Mouse (Mus musculus): ENCODE measurements around the gene Rpap3.

The Rpap3 gene

DNA sequence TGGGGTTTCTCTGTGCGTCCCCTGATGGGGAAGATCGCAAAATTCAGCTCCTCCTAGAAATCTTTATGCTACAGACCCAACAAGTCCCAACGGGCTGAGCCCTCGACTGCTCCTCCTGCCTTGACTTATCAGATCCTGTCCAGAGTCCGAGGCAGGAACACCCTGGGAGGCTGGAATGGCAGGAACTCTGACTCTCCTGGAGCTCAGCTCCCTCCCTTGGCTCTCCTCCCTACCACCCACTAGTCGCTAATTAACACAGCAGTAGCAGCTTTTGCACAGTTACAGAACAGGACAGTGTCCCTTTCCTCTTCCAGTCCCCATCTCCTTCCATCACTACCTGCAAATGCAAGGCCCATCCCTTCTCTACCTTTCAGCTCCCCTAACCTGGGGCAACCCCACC lies 24.7 kb upstream of the Rpap3 start:
- DNase-seq (ENCODE audit: low spot score): no peak

DNA sequence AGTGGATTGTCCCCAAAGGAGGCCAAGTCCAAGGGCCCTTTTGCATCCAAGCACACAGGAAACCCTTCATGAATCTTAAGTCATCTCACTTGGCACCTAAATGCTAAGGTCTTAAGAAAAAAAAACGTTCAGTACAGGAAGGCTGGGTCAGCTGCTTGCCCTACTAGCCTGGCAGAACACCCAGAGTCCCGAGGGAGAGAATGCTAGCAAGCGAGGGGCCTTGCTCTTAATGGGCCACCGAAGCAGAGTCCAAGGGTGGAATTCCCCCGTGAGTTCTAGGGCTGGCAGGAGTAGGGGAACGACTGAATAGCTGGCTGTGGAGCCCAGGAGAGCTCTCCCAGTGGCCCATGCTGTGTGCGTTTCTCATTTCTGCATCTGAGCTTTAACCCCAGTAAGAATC lies 23.2 kb upstream of the Rpap3 start:
- no peak for DNase-seq (ENCODE audit: low spot score)

DNA sequence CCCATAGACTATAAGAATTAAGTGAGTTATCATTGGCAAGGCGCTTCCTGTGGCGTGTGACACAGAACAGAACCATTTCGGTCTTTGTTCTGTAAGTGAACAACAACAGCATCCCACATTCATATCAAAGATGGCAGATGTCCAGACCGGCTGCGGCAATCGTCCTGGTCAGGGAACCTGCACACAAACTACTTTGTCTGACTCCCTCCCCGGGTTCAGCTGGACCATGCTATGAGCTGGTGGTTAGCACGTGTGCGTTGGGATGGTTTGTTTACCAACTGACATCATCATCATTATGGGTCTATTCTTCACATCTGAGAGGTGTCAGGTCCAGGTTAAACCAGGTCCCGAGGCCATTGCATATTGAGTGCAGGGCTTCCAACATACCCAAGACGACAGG lies 22.8 kb upstream of the Rpap3 start:
- DNase-seq (ENCODE audit: low spot score): no peak

DNA sequence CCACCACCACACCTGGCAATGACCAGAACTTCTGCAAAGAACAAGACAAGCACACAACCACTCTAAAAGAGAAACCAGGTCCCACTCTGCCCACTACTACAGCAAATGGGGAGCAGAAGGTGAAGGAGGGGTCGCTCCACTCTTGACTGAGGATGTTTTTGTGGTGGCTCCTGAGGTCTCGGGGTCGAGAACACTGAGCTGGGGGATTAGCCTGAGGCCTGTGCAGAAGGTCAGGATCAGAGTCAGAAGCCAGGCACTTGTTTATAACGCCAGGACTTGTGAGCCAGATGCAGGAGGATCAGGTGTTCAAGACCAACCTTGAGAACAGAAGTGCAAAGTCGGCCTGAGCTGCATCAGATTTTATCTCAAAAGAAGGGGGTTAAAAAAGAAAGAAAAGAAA lies 21.9 kb upstream of the Rpap3 start:
- no peak for DNase-seq (ENCODE audit: low spot score)

DNA sequence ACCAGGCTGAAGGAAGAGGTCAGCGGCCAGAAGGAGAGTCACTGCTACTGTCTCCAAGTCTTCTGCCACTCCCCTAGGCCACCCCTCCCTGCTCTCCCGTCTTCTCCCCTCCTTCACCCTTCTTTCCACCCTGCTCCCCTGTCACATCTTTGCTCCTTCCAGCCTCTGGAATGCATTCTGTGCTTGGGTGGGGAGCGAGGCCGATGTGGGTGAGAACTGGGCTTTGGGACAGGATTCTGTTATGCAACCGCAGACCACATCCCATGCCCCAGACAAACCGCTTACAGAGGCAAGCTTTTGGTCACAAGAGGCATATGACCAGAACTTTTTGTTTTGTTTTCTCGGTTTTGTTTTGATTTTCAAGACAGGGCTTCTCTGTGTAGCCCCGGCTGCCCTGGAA lies 21.4 kb upstream of the Rpap3 start:
- no peak for DNase-seq (ENCODE audit: low spot score)

DNA sequence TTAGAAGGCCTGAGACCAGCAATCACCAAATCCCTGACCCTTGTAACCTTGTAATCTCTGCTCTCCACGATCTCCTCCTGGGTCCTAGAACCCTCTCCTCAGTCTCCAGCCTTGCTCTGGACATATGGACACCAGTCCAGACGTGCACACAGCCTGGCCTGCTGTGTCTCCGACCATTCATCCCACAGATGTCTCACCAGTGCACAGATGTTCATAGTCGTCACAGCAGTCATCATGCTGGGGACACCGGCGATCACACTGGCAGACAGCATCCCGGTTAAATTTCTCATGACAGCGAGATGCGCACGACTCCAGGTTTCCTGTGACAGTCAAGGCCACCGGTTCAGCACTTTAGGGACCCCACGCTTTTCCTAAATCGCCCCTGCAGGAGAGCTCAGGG lies 20.7 kb upstream of the Rpap3 start:
- no peak for DNase-seq (ENCODE audit: low spot score)

DNA sequence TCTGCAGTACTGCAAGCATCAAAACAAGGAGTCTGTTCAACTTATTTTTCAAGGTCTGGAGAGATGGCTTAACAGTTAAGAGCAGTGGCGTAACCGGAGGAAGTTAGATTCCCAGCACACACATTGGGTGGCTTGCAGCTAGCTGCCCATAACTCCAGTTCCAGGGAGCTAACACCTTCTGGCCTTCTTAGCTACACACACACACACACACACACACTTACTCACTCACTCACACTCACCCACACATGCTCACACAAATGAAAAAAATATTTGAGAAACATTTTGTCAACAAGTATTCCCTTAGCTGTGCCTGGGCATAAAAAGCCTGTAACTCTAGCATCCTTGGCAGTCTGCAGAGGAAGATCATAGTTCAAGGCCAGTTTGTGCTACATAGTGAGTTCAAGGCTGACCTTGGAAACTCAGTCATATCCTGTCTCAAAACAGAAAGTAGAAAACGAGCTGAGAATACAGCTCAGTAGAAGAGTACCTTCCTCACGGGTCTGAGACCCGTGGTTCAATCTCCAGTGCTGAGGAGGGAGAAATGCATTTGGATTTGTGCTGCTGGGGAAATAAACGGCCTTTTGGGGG lies 19.7 kb upstream of the Rpap3 start:
- no peak for DNase-seq (ENCODE audit: low spot score)

DNA sequence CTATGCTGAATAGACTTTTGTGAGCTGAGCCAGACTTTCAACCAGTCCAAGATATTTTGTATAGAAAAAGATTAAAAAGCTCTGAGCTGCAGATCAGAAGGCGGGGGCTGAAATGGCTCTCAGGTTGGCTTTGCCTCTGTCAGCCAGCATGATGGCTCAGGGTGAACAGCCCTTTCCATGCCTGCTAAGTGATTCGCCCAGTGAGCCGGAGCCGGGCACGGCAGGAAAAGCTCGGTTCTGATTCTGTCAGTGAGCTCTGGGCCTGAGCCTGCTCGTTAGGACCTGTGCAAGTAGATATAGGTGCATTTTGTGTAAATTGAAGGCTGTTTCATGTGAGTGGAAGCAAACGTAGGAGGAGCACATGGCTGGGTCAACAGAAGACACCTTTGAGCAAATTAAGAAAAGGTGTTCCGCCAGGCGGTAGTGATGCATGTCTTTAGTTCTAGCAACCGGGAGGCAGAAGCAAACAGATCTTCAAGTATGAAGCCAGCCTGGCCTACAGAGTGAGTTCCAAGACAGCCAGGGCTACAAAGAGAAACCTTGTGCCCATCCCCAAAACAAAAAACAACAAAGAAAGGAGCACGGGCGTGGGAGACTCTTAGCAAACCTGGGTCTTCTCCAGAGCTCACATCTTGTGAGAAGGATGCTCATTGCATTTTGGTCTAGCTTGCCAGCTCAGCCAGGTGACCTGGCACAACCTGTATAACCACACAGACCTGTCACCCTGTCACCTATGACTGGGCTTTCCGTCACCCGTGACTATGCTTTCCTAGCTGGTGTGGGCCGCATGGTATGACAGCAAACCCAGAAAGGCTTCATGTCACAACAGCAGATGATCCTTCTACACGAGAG lies 18.9 kb upstream of the Rpap3 start:
- DNase-seq (ENCODE audit: low spot score): no peak

DNA sequence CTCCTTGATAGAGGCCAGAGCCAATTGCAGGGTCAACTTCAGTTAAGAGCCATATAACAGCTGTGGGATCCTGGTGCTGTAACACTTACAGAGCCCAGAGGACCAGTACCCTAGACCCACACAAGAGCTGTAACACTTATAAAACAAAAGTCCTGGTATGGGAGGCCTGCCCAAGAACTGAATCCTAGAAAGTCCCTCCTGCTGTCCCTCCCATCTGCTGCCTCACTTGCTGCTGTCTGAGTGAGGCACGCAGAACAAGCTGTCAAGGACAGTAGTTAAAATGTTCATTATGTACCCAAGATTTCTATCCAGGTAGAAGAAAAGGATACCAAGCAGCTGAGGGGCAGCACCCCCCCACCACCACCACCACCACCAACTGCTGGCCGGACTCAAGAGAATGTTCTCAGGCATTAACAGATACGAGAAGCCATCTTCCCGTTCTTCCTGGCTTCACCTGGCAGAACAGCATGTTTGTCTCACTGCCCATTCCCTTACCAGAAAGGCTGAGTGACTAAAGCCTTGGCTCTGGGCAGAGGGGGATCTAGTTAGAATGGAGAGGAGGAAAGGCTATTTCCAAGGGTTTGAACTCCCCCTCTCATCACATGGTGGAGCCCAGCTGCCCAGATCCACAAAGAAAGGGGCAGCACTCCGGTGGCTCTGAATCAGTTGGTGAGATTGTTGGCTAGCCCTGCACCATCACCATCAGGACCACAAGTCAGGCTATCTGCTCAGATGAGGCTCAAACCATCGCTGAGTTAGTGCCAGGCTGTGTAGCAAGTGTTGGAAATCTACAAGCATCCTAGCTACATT lies 18.1 kb upstream of the Rpap3 start:
- DNase-seq (ENCODE audit: low spot score): no peak

DNA sequence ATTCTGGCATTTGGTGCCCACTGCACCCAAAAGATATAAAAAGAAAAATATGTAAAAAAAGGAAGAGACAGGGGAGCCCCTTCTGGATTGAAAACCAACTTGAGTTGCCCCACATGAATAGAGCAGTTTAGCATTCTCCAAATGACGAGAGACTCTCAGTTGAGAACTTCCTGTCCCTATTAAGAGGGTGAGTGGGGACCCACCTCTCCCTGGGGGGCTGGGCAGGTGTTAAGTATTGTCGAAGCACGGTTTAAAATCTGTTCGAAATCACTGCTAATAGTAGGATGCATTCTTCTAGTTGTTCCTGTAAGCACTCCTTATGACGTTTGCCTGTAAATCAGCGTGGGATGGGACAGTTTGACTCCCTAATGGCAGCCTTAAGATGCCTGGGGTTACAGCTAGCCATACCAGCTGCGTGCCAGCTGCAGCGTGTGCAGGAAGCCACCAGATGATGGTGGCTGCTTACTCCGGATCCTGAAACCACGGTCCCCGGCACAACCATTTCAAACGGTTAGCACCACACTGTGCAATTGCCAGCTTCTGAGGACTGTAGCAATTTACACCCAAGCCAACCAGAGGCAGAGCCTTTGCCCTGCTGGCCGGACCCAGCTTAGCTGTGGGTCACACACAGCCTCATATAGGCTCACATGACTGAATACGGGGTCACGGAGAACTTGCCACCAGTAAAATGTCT lies 15.5 kb upstream of the Rpap3 start:
- no peak for DNase-seq (ENCODE audit: low spot score)

DNA sequence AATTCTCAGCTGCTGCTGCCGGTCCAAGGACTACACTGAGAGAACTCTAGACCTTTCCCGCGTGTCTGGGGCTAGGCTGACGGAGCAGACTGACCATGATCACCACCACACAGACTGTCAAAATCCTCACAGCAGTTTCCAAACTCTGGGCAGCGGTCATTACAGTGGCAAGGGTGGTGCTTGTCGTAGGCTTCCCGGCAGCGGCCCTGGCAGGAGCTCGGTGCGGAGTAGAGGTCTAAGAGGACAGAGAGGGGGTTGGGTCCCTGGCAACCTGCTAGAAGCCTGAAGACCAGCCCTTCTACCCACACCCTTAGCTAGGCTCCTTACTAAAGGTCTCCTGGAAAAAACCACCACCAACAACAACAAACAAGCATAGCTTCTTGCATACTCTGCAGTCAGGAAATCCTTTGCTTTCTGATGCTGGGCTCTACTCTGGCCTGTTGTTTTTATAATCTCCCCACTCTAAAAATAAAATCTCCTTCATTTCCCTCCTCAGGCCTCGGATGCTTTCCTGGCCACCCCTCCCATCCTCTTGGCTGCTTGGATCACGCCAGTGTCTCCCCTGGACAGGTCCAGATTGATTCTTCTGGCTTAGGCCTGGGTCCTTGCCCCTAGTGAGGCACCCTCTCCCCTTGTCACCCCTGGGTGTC lies 14.5 kb upstream of the Rpap3 start:
- no peak for DNase-seq (ENCODE audit: low spot score)

DNA sequence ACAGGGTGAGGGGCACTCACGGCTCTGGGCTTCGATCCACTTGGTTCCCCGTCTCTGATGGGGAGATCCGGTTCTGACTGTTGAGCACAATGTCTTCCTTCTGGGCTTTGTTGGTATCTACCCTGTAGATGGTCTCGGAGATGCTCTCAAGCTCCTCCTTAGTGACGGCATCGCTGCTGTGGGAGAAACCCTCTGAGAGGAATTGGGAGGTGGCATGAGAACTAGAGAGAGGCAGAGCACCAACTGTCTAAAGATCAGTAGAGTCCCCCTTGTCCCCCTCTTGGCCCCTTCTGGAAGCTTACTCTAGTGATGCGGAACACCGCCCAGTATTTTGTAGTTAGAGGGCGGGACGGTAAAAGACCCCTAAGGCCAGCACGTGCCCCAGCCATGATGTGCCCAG lies 13.9 kb upstream of the Rpap3 start:
- no peak for DNase-seq (ENCODE audit: low spot score)

DNA sequence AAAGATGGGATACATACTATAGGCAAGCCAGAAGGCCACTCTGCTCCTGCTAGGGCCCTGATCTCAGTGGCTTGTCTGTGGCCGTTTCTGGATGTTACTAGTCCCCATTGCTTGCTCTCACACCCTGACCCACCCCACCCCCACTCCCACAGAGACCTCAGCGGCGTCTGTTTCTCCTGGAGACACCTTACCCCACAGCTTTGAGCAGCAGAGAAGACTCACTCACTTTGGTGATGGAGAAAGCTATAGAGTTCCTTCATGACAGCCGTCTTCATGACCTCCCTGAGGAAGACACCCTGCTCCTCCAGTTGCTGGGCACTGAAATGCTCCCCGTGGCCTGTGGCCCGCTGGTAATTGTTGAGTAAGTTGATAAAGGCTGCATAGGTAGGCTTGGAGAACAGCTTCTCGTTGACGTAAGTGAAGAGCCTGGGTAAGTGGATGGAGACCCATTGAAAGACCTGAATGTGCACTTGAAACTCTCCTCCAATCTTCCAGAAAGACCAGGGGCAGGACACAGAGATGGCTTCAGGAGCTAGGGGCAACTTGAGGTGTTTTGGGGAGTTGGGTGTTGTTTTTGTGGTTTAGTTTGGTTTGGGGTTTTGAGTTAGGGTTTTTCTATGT lies 13.0 kb upstream of the Rpap3 start:
- DNase-seq (ENCODE audit: low spot score): no peak

DNA sequence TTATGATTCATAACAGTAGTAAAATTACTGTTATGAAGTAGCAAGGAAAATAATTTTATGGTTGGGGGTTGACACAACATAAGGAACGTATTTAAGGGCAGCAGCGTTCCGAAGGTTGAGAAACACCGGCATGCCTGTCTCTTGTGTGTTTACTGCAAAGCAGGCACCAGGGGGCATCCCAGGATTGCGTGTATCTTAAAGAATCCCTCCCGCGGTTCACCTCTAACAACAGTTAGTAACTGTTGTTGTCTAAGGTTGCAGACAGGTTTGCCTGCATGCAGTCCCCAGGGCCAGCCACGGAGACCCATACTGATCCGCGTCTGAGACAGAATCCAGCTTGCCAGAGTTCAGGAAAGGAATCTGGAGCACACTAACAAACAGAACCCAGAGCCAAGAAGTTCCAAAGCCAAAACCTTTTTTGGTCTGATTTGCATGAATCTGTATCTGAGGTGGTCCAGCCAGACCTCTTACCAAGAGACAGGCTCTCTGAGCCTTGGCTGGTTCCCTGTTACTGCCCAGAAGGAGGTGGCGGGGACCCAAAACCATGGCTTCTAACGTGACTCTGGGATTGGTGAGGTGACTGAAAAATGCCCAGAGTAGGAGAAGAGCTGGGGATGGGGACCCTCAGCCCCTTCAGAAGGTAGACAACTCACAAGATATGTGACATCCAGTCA lies 12.4 kb upstream of the Rpap3 start:
- DNase-seq (ENCODE audit: low spot score): peak; percentile 42

DNA sequence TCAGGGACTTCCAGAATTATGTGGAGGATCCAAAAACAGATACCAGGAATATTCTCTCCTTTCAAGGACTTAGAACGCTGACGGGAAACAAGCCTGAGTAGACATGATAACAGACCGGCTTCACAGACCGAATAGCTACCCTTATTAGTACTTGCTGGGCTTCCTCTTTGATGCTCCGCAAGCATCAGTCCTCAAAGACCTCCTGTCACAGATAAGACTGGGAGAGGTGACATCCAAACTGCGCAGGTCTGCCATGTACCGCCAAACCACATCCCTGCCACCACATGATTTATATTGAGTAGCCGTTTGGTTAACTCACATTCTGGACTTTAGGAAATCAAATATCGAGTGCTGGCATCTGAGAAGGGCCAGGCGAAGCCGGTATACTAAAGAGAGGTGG lies 11.2 kb upstream of the Rpap3 start:
- no peak for DNase-seq (ENCODE audit: low spot score)

DNA sequence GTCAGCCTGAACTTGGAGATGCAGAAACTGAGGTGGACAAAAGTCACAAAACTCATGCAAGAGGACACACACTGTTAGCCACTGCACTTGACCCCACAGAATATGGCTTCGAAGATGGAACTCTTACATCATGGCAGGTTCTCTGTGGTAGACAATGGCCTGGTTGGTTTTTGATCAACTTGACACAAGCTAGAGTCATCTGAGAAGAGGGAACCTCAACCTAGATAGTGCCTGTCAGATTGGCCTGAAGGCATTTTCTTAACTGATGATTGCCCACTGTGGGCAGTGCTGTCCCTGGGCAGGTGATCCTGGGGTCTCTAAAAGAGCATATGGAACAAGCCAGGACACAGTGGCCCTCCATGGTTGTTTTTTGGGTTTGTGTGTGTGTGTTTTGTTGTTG lies 10.1 kb upstream of the Rpap3 start:
- DNase-seq (ENCODE audit: low spot score): no peak

DNA sequence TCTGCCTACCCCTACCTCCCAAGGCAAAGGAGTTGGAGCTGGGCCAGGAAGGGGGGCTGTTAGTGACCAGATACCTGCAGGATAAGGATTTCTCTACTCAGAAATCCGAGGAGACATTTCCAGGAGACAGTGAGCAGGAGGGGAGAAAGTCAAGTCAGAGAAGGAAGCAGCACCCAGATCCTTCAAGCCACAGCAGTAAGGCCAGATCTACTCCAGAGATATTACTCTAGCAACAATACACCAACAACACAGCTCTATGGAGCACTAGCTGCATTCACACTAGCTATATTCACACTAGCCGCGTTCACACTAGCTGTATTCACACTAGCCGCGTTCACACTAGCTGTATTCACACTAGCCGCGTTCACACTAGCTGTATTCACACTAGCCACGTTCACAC lies 9.5 kb upstream of the Rpap3 start:
- DNase-seq (ENCODE audit: low spot score): no peak

DNA sequence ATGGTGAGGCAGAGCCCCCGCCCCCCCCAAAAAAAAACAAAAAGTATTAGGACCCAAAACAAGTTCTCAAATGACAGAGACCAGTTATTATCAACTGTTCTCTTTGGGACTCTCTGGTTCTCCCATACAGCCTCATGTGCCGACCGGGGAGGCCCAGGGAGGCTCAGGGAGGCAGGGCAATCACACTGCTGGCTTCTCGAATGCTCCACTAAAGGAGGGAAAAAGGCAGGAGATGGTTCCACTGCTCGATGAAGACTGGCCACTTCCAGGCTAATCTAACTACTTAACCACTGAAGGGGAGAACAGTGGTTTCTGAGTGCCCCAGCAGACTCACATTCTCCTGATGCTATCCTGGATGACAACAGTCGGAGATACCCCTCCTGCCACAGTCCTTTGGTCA lies 6.9 kb upstream of the Rpap3 start:
- DNase-seq (ENCODE audit: low spot score): no peak

DNA sequence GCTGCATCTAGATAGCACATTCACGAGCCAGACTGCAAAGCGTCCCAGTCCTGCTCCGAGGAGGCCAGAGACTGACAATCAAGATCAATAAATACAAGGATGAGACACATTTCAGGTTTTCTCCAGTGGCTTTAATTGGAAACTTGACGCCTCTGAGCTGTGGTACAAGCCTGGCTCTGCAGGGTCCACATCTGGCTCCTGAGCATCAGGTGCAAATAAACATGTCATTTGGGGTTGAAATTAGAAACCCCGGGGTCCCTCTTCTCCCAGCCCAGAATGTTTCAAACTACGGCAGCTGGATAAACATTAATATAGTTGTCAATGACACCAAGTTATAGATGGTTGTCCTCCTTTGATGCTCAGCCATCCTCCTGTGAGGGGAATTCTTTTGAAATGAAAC lies 5.3 kb upstream of the Rpap3 start:
- DNase-seq (ENCODE audit: low spot score): no peak

DNA sequence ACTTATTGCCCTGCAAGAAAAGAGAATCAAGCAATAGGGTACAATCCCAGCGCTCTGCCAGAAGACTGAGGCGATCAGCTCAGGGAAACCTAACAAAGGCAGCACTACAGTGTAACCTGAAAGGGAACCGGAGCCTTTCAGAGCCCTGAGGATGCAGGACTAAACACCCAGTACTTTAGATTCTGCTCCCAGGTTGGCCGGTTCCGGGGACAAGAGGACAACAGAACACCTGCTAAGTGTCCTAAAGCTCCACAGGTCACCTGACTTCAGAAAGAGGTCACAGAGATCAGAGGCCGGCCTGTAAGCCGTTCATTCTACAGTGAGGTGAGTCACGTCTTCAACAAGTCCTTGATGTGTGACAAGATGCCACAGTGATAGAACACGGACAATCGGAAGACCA lies 9.0 kb downstream of the Rpap3 start:
- no peak for DNase-seq (ENCODE audit: low spot score)

DNA sequence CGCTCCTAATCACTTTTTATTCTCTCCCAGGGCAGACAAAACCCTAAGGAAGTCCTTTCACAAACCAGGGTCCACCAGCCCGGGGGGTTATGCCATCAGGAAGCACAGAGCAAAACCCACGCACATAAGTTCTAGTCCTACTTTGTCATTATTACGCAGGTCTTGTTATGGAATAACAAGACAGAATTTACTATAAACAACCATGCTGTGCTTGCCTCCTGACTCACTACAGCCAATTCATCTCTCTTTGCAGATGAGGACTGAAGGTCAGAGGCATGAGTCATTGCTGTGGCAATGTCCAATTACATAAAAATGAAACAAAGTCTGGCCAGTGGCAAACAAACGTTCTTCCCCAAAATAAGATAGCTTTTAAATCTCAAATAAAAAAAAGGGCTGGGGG lies 12.2 kb downstream of the Rpap3 start:
- DNase-seq (ENCODE audit: low spot score): no peak
